Mouse (Mus musculus) bone marrow, adult 2 months (tissue): ENCODE results near the gene Ccdc181. TPM values are rescaled to one million over a fixed set of nuclear protein-coding genes. Genes with fewer than 3 reads are reported as not detected.

Source experiments
- H3K27ac ChIP-seq: fragments of 200-500 bp; 2 replicates; pipeline ENCODE4 v1.5.1; 2012; ENCODE audit warnings: low read depth, mild to moderate bottlenecking, control low read depth, inconsistent platforms, low read length; ENCODE audit not compliant: control insufficient read depth, poor library complexity, insufficient read depth
- H3K4me1 ChIP-seq: fragments of 200-500 bp; 2 replicates; pipeline ENCODE4 v1.6.1; 2011; ENCODE audit warnings: low read length; ENCODE audit not compliant: control insufficient read depth, insufficient read depth
- H3K4me3 ChIP-seq: fragments of 200-500 bp; replicated peaks from 2 replicates; pipeline ENCODE3; 2011; ENCODE audit warnings: mild to moderate bottlenecking, low read depth, low read length, control low read depth; ENCODE audit not compliant: control insufficient read depth
- CTCF ChIP-seq: fragments of 200-500 bp; IDR thresholded peaks from 2 replicates; pipeline ENCODE4 v1.5.1; 2011; ENCODE audit warnings: low read length, control low read depth; ENCODE audit not compliant: control insufficient read depth, insufficient read depth
- POLR2A ChIP-seq: fragments of 200-500 bp; IDR thresholded peaks from 2 replicates; pipeline ENCODE4 v1.6.1; 2011; ENCODE audit warnings: low read depth, mild to moderate bottlenecking, control low read depth, low read length, borderline replicate concordance; ENCODE audit not compliant: control insufficient read depth
- WGBS: fragments of 180-500 bp; shearing (Covaris S2); methylation state at CpG from one replicate; pipeline ENCODE4 v1.1.7; 2018; 5-methylcytosine and 5-hydroxymethylcytosine counted together
- polyA plus RNA-seq: library from polyadenylated mRNA; stranded (reverse); fragments of >200 nt; gene quantifications from 2 replicates; pipeline ENCODE4 v1.2.4, GENCODE M21; 2011; ENCODE audit warnings: low replicate concordance; ENCODE audit not compliant: missing spikeins, insufficient read depth, insufficient read length

Gene Ccdc181
- polyA plus RNA-seq, 1 experiment: 6.6 TPM

DNA sequence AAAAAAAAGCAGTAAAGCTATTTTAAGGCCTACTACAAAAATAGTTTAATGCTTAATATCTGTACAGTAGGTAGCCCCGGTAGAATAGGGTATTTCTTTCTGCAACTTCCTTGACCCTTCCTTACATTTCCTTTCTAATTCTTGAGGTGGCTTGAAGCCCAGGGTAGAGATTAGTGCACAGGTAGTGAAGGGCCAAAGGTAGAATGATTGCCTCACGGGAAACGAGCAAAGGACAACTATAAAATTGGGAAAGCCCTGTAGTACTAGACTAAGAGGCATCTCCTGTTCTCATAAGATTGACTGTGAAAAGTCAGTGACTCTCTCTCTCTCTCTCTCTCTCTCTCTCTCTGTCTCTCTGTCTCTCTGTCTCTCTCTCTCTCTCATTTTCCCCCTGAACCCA, 60.0 kb downstream of the Ccdc181 start:
- TF ChIP-seq POLR2A (no peak), CTCF (no peak)
- Histone ChIP-seq H3K4me3 (no peak overlapping the region), H3K4me1 (no peaks in the 10 kb centered on the region; the same call in 1 of the 2 replicates), H3K27ac (no peak overlapping the region)
- 73% methylated on average over 3 of the region's 3 CpGs for WGBS

DNA sequence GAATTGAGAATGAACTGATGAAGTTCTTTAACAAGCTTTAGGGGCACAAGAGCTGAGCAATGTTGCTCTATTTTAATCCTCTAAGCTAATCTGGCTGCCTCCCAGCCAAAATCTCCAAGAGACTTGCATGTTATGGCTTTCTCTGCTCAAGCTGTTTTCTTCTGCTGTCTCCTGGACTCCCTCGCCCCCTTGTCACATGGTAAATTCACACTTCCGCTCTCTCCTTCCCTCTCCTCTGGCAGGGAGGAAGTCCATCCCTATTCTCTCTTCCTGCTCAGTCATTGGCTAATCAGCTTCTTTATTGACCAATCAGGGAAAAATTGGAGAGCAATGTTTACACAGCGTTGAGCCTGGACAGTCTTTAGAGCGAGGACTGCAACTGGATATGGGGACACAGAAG, 60.5 kb downstream of the Ccdc181 start:
- 79% methylated on average over 4 of the region's 4 CpGs for WGBS
- Histone ChIP-seq H3K4me1 (no peaks in the 10 kb centered on the region; the same call in 1 of the 2 replicates), H3K27ac (no peak overlapping the region), H3K4me3 (no peak overlapping the region)
- TF ChIP-seq CTCF (no peak), POLR2A (no peak)

Other genes with a start within 250 kb of the Ccdc181 start
- 1.2 and 1.4 TPM in 2 replicates for gene Sele, start 227.4 kb upstream of the Ccdc181 start, polyA plus RNA-seq
- gene Sell, start 213.6 kb upstream of the Ccdc181 start, polyA plus RNA-seq: 36.0 and 70.4 TPM in 2 replicates
- 4.4 and 17.1 TPM in 2 replicates for gene Selp, start 160.3 kb upstream of the Ccdc181 start, polyA plus RNA-seq
- 9.9 and 21.8 TPM in 2 replicates for gene F5, start 123.7 kb upstream of the Ccdc181 start, polyA plus RNA-seq
- 2.6 and 8.8 TPM in 2 replicates for gene Slc19a2, start 26.5 kb upstream of the Ccdc181 start, polyA plus RNA-seq
- 8.8 and 16.5 TPM in 2 replicates for gene Nme7, start 28.5 kb downstream of the Ccdc181 start, polyA plus RNA-seq
- 3.7 and 7.4 TPM in 2 replicates for gene Blzf1, start 31.9 kb downstream of the Ccdc181 start, polyA plus RNA-seq
- 14.2 and 46.4 TPM in 2 replicates for gene Atp1b1, start 182.8 kb downstream of the Ccdc181 start, polyA plus RNA-seq